In the genomic region with DNA sequence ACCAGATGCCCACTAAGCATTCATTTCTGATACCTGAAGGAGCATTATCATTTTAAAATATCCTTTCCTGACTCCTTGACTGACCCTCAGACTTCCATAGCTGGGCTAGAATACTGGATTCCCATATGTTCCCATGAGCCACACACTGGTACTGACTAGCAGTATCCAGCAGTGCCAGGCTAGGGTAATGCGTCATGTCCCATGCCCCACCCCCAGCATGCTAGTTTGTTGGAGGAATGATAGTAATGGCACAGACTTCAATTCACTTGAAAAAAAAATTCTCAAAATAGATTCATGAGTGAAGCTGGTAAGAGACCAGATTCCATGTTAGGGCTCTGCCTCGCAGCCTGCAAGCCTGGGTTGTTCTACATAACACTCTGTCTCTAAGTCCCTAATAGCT, we compare ENCODE assay signal across 15 mouse cellular contexts.
"Had no signal": no experiment of that assay in that cellular context is flagged by ENCODE, and none has a peak within 500 bp of the region (broad histone marks: within the 10 kb centered on the region; RNA-seq: fewer than 3 reads in every experiment).

No protein-coding gene starts in this region.

- H3K4me3 ChIP-seq: limb, embryonic 10.5 days; liver, embryonic 12.5 days; midbrain, embryonic 12.5 days; neural tube, embryonic 13.5 days had no signal

- ATAC-seq: liver, embryonic 12.5 days; midbrain, embryonic 16.5 days had no signal

- DNase-seq: kidney, adult 9 months; kidney, postnatal 36 days; lung, embryonic 14.5 days; lung, postnatal 14 days; retina, postnatal 1 day; right cerebral cortex, postnatal 4 days; spleen, adult 18-20 months; thymus, adult 18-20 months; thymus, postnatal 14 days had no signal

- H3K27ac ChIP-seq: kidney, postnatal 0 days; limb, embryonic 10.5 days; liver, embryonic 12.5 days; midbrain, embryonic 12.5 days; neural tube, embryonic 13.5 days had no signal
